Comparison of ENCODE assay signal across 10 mouse cellular contexts in genomic region chr7:37363629-37364175, GRCm38 (mm10).
A peak's percentile ranks its signal among the peaks of the same experiment; 100 is the strongest.
DNase-seq lines count a peak whose midpoint lies in the region; ATAC-seq and TF ChIP-seq lines count a peak whose summit lies in the region.
"Had no signal": no experiment of that assay in that cellular context is flagged by ENCODE, and none has a peak within 500 bp of the region (broad histone marks: within the 10 kb centered on the region; RNA-seq: fewer than 3 reads in every experiment).

No protein-coding gene starts in this region.

- no peak overlapping the region for H3K9ac ChIP-seq in intestine, embryonic 14.5 days (ENCODE audit: low read length)
- H3K9ac ChIP-seq in intestine, postnatal 0 days (ENCODE audit: low read depth, low read length): no peak overlapping the region
- no peak overlapping the region for H3K9ac ChIP-seq in embryonic facial prominence, embryonic 12.5 days
- no peak overlapping the region for H3K9ac ChIP-seq in hindbrain, embryonic 15.5 days
- H3K9ac ChIP-seq in neural tube, embryonic 13.5 days: peak overlapping the region; percentile 22; the same call in 1 of the 2 replicates

- no peaks in the 10 kb centered on the region for H3K27me3 ChIP-seq in intestine, embryonic 14.5 days (replicated peaks; ENCODE audit: control insufficient read depth, insufficient read depth, low read length)
- no peaks in the 10 kb centered on the region for H3K27me3 ChIP-seq in intestine, postnatal 0 days (replicated peaks; ENCODE audit: control insufficient read depth, insufficient read depth, low read length)
- no peaks in the 10 kb centered on the region for H3K27me3 ChIP-seq in embryonic facial prominence, embryonic 12.5 days
- H3K27me3 ChIP-seq in hindbrain, embryonic 15.5 days: no peaks in the 10 kb centered on the region
- peaks cover 5% of the 10 kb centered on the region; the same call in 1 of the 2 replicates for H3K27me3 ChIP-seq in neural tube, embryonic 13.5 days

- H3K36me3 ChIP-seq in intestine, embryonic 14.5 days (ENCODE audit: control insufficient read depth, insufficient read depth, low read length): no peaks in the 10 kb centered on the region
- no peaks in the 10 kb centered on the region for H3K36me3 ChIP-seq in intestine, postnatal 0 days (ENCODE audit: control insufficient read depth, insufficient read depth)
- no peaks in the 10 kb centered on the region for H3K36me3 ChIP-seq in embryonic facial prominence, embryonic 12.5 days
- no peaks in the 10 kb centered on the region for H3K36me3 ChIP-seq in hindbrain, embryonic 15.5 days
- H3K36me3 ChIP-seq in neural tube, embryonic 13.5 days: no peaks in the 10 kb centered on the region

- H3K27ac ChIP-seq in intestine, embryonic 14.5 days (ENCODE audit: low read depth): peak overlapping the region; percentile 81
- no peak overlapping the region for H3K27ac ChIP-seq in intestine, postnatal 0 days (ENCODE audit: low read depth, low read length)
- H3K27ac ChIP-seq in embryonic facial prominence, embryonic 12.5 days: peak overlapping the region; percentile 78
- H3K27ac ChIP-seq in hindbrain, embryonic 15.5 days (replicated peaks): peak overlapping the region; percentile 46
- peak overlapping the region; percentile 68 for H3K27ac ChIP-seq in neural tube, embryonic 13.5 days (replicated peaks)

- 21% methylated on average over 10 of the region's 10 CpGs for WGBS in intestine, embryonic 14.5 days
- WGBS in intestine, postnatal 0 days: 35% methylated on average over 10 of the region's 10 CpGs
- WGBS in embryonic facial prominence, embryonic 12.5 days: 9% methylated on average over 10 of the region's 10 CpGs
- WGBS in hindbrain, embryonic 15.5 days: 8% methylated on average over 10 of the region's 10 CpGs
- 14% methylated on average over 10 of the region's 10 CpGs for WGBS in neural tube, embryonic 13.5 days

- H3K9me3 ChIP-seq in intestine, embryonic 14.5 days (ENCODE audit: control insufficient read depth, low read length): no peaks in the 10 kb centered on the region
- no peaks in the 10 kb centered on the region for H3K9me3 ChIP-seq in intestine, postnatal 0 days (ENCODE audit: control insufficient read depth)
- H3K9me3 ChIP-seq in embryonic facial prominence, embryonic 12.5 days: no peaks in the 10 kb centered on the region
- no peaks in the 10 kb centered on the region for H3K9me3 ChIP-seq in hindbrain, embryonic 15.5 days
- H3K9me3 ChIP-seq in neural tube, embryonic 13.5 days: no peaks in the 10 kb centered on the region

- ATAC-seq in intestine, embryonic 14.5 days (replicated peaks; ENCODE audit: low FRiP score, low TSS enrichment, low read depth): no peak
- no peak for ATAC-seq in intestine, postnatal 0 days
- no peak for ATAC-seq in embryonic facial prominence, embryonic 12.5 days (ENCODE audit: insufficient number of reproducible peaks, insufficient read depth, low FRiP score, low TSS enrichment)
- no peak for ATAC-seq in hindbrain, embryonic 15.5 days (ENCODE audit: low FRiP score, low read depth)
- ATAC-seq in neural tube, embryonic 13.5 days (ENCODE audit: low read depth): no peak
- no peak for ATAC-seq in activated CD4-positive, CD25-positive, alpha-beta regulatory T cell, adult 4 months

- no peak for DNase-seq in intestine, embryonic 14.5 days (ENCODE audit: low spot score)
- no peak for DNase-seq in layer of hippocampus, postnatal 10 days (ENCODE audit: low spot score in 2 of 2)
- DNase-seq in adrenal gland, postnatal 4 days (ENCODE audit: low spot score in 2 of 2): no peak
- DNase-seq: cerebellum, postnatal 36 days; lung, postnatal 36 days had no signal

- TF ChIP-seq CTCF in intestine, postnatal 0 days (IDR thresholded peaks at IDR 0.05; ENCODE audit: low read depth): no peak

- H3K4me1 ChIP-seq in intestine, embryonic 14.5 days (replicated peaks; ENCODE audit: control insufficient read depth, insufficient read depth, low read length): peaks cover 26% of the 10 kb centered on the region; the same call in 1 of the 2 replicates
- no peaks in the 10 kb centered on the region for H3K4me1 ChIP-seq in intestine, postnatal 0 days (replicated peaks; ENCODE audit: control insufficient read depth, insufficient read depth, low read length)
- H3K4me1 ChIP-seq in embryonic facial prominence, embryonic 12.5 days: peaks cover 29% of the 10 kb centered on the region
- H3K4me1 ChIP-seq in hindbrain, embryonic 15.5 days (replicated peaks): peaks cover 32% of the 10 kb centered on the region
- peaks cover 53% of the 10 kb centered on the region for H3K4me1 ChIP-seq in neural tube, embryonic 13.5 days (replicated peaks)

- H3K4me3 ChIP-seq in intestine, embryonic 14.5 days (ENCODE audit: low read depth, low read length): no peak overlapping the region
- no peak overlapping the region for H3K4me3 ChIP-seq in intestine, postnatal 0 days (ENCODE audit: low read depth, low read length)
- H3K4me3 ChIP-seq in embryonic facial prominence, embryonic 12.5 days: no peak overlapping the region
- H3K4me3 ChIP-seq in hindbrain, embryonic 15.5 days: no peak overlapping the region
- H3K4me3 ChIP-seq in neural tube, embryonic 13.5 days: no peak overlapping the region

- peak overlapping the region; percentile 11; the same call in 1 of the 2 replicates for H3K4me2 ChIP-seq in intestine, embryonic 14.5 days (ENCODE audit: low read length)
- no peak overlapping the region for H3K4me2 ChIP-seq in intestine, postnatal 0 days (replicated peaks; ENCODE audit: low read depth)
- H3K4me2 ChIP-seq in embryonic facial prominence, embryonic 12.5 days (replicated peaks): peak overlapping the region; percentile 22; the same call in 1 of the 2 replicates
- H3K4me2 ChIP-seq in hindbrain, embryonic 15.5 days: peak overlapping the region; percentile 20
- H3K4me2 ChIP-seq in neural tube, embryonic 13.5 days: no peak overlapping the region; the same call in 1 of the 2 replicates

Comparison
In these comparisons a context has a peak if more than half of its experiments do, and no peak if none do; other contexts are left out.
1. H3K4me2 ChIP-seq: peak in intestine, embryonic 14.5 days (single experiment), embryonic facial prominence, embryonic 12.5 days (single experiment) and hindbrain, embryonic 15.5 days (single experiment); none in intestine, postnatal 0 days (single experiment) and neural tube, embryonic 13.5 days (single experiment).